Mouse (Mus musculus): ENCODE data around the gene Klhdc2.

Gene Klhdc2

GRCm38 (mm10) chr12:69300391-69300790, 3.9 kb downstream of the Klhdc2 start:
- DNase-seq (ENCODE audit: low spot score in 2 of 2): no peak

GRCm38 (mm10) chr12:69302171-69302570, 5.7 kb downstream of the Klhdc2 start:
- DNase-seq (ENCODE audit: low spot score in 2 of 2): no peak

DNA sequence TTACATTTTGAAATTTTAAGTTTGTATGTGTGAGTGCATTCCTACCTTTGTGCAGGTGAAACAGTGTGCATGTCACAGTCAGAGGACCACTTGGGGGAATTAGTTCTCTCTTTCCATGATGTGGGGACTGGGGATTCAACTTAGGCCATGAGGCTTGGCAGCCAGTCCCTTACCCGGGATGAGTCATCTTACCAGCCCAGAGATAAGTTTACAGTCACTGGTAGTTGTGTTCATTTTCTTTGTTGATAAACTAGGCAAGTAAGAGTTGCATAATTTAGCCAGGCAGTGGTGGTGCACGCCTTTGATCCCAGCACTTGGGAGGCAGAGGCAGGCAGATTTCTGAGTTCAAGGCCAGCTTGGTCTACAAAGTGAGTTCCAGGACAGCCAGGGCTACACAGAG, 7.6 kb downstream of the Klhdc2 start:
- DNase-seq (ENCODE audit: low spot score in 2 of 2): no peak

GRCm38 (mm10) chr12:69306333-69306732, 9.9 kb downstream of the Klhdc2 start:
- DNase-seq (ENCODE audit: low spot score in 2 of 2): no peak

DNA sequence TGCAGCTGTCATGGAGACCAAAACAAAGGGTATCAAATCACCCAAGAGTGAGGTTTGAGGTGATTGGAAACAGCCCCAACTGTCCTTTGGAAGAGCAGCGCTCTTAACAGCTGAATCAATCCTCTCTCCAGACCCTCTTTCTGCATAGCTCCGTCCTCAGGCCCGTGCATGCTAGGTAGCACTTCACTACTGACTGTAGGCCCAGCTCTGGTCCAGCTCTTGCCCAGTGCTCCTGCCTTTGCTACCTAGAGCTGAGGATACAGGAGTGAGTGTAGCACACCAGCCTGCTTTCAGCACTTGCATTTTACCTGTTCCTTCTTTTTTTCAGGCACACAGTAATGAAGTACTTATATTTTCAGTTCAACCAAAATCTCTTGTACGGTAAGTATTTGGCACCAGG, 13.2 kb downstream of the Klhdc2 start:
- DNase-seq (ENCODE audit: low spot score in 2 of 2): no peak

DNA sequence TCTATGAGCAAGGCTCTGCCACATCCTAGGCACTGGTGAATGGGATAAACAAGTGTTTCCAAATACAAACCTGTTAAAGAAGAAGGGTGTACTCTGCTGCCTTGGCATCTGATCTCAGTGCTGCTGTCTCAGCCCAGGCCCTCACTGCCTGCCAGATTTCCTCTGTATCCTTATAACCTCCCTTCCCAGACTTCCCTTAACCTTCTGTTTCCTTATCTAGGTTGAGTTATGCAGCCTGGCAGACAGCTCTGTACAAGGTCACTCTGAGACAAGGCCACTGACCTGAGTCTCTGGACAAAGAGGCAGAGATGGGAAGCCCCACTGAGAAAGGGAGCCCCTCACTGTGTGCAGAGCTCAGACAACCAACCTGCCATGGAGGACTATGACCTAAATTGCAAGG, 21.9 kb downstream of the Klhdc2 start:
- DNase-seq (ENCODE audit: low spot score in 2 of 2): no peak

DNA sequence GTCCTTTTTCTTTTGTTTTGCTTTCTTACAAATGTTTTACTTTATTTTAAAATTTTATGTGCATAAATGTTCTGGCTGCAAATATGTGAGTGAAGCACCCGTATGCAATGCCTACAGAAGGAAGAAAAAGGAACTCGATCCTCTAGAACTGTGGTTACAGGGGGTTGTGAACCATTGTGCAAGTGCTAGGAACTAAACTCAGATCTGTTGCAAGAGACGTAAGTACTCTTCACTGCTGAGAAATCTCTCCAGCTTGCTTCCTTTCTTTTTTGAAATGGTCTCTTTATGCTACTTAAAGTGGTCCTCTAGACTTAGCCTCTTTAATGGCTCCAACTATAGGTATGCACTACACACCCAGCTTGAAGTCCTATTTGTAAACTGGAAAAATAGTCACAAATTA, 34.7 kb downstream of the Klhdc2 start:
- no peak for DNase-seq (ENCODE audit: low spot score in 2 of 2)

DNA sequence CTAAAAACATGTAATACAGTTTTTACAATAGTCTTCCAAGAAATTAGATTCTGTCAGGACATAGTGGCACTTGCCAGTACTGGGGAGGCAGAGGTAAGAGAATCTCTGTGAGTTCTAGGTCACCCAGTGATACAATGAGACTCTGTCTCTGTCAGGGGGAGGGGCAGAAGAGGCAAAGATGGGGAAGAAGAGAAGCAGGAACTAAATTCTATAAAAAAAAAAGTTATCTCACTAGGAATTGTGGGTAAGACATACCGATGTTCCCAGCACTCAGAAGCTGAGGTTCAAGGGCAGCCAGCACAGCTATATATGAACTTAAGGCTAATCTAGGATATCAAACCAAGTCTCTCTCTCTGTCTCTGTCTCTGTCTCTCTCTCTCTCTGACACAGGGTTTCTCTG, 35.7 kb downstream of the Klhdc2 start:
- DNase-seq (ENCODE audit: low spot score in 2 of 2): no peak

GRCm38 (mm10) chr12:69333547-69333946, 37.1 kb downstream of the Klhdc2 start:
- DNase-seq (ENCODE audit: low spot score in 2 of 2): no peak

GRCm38 (mm10) chr12:69349928-69350327, 53.4 kb downstream of the Klhdc2 start:
- no peak for DNase-seq (ENCODE audit: low spot score in 2 of 2)

GRCm38 (mm10) chr12:69351685-69352084, 55.2 kb downstream of the Klhdc2 start:
- no peak for DNase-seq (ENCODE audit: low spot score in 2 of 2)

DNA sequence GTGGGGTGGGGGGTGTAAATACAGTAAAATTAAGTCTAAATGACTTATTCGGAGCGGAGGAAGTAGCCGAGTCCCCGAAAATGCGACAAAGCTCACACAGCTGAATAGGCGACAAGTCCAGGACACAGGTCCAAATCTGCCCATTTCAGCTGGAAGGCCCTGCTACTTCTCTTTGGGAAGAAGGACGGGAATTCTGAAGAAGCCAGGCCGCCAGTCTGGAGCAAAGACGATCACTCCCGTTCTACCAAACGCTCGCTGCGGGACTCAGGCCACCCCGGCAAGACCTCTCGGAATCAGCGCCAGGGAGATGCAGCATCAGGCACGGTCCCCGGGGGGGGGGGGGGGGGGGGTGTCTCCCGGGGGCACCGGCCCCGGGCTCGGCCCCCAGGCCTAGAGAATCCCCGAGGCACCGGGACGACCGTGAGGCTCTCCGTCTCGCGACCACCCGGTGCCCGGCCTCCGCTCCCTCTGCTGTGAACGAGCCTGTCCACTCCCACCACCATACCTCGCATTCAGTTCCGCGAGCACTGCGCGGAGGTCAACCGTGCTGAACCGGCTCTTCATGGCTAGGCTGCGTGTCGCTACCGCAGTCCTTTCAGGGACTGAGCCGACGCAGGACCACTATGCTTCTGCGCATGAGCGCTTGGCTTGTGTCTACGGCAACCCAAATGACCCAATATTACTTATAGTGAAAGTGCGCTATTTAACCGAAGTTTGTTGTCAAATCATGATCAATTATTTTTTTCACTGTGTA, 60.2 kb downstream of the Klhdc2 start, which contains the start of gene Nemf:
Gene Nemf, minus strand, starts transcription at position 620 of the 754 bp plus-strand sequence.
- peak; percentile 72 to 74 for DNase-seq (ENCODE audit: low spot score in 2 of 2)

DNA sequence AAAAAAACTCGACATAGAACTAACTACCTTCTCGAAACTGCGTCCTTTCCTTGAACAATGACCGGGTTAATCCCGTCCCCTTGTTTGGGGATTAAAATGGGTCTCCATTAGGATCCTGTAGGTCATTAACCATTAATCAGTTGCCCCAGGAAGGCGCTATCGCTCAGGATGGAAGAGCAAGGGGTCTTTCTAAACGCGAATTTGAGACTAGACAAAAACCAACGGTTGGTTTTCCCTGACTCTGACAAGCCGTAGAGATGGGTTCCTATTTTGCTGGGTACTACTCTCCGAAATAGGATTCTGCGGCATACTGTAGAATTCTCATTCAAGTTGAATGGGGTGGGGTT, 60.8 kb downstream of the Klhdc2 start:
- no peak for DNase-seq (ENCODE audit: low spot score in 2 of 2)
